Mouse (Mus musculus) central nervous system, embryonic 11.5 days (tissue): ENCODE measurements around the gene Cnih3. TPM values are rescaled to one million over a fixed set of nuclear protein-coding genes. Genes with fewer than 3 reads are reported as not detected.

ENCODE experiments used
- polyA plus RNA-seq: library from polyadenylated mRNA; depleted of rRNA; stranded (reverse); fragments of >200 nt; gene quantifications from 2 replicates; pipeline ENCODE4 v1.2.3, GENCODE M21; 2012; rRNA removed

Cnih3 gene
- 0.90 and 1.1 TPM in 2 replicates for polyA plus RNA-seq

GRCm38 (mm10) chr1:181352367-181353199 is at the start of gene Cnih3:
Cnih3 (plus strand) TSS chr1:181352628.

Other genes starting within 250 kb of the Cnih3 start
- 37.4 and 64.3 TPM in 2 replicates for gene Nvl, start 208.4 kb upstream of the Cnih3 start, polyA plus RNA-seq
- gene Cnih4, start 207.9 kb upstream of the Cnih3 start, polyA plus RNA-seq: 30.9 and 33.8 TPM in 2 replicates
- 67.8 and 80.1 TPM in 2 replicates for gene Wdr26, start 140.6 kb upstream of the Cnih3 start, polyA plus RNA-seq
- 0.04 and 0.07 TPM in 2 replicates for gene Ccdc121, start 158.8 kb downstream of the Cnih3 start, polyA plus RNA-seq
- gene Dnah14, start 223.9 kb downstream of the Cnih3 start, polyA plus RNA-seq: 0.07 and 0.47 TPM in 2 replicates